Mouse (Mus musculus) left cerebral cortex, adult 18-20 months (tissue): ENCODE data around the gene Cenpn. TPM values are rescaled to one million over a fixed set of nuclear protein-coding genes. Genes with fewer than 3 reads are reported as not detected.

ENCODE experiments used
- DNase-seq, 2 experiments: peaks; one replicate each; pipeline ENCODE4 v3.0.0; 2021 to 2022; ENCODE audit warnings: low spot score in 2 of 2, mixed read lengths in 1 of 2
- long read RNA-seq, 2 experiments: library from polyadenylated mRNA; stranded (forward); transcript quantifications; one replicate each; pipeline ENCODE4 v2.0.0; 2021
- total RNA-seq, 2 experiments: library from RNA; stranded (reverse); gene quantifications; 2 replicates each; pipeline ENCODE4 v1.2.3; 2021

Gene Cenpn
- 1 to 10 TPM; 1.0 to 2.0 TPM for total RNA-seq
- long read RNA-seq, experiment 1, partial matches to known transcripts = 0 of 1 reads
- long read RNA-seq, experiment 1, other reads (novel, unspliced or antisense) = 1 of 1 reads
- long read RNA-seq, experiment 2 = 0 reads

GRCm38 (mm10) chr8:116921337-116922059, at the start of gene Cenpn, which contains the start of gene Cmc2:
Cenpn (plus strand) TSS chr8:116921730.
Cmc2 (minus strand) TSS chr8:116921455.
- DNase-seq = peak; percentile 84 to 89

GRCm38 (mm10) chr8:116872761-116873342, 48.7 kb upstream of the Cenpn start:
- DNase-seq = no peak

GRCm38 (mm10) chr8:116873586-116873985, 47.9 kb upstream of the Cenpn start:
- DNase-seq = no peak

GRCm38 (mm10) chr8:116873986-116874385, 47.5 kb upstream of the Cenpn start:
- no peak for DNase-seq

GRCm38 (mm10) chr8:116875798-116876450, 45.6 kb upstream of the Cenpn start:
- DNase-seq = no peak

- DNase-seq = no peak
These were observed 40.1 kb upstream of the Cenpn start for GRCm38 (mm10) chr8:116881396-116881795.

GRCm38 (mm10) chr8:116887813-116888212, 33.7 kb upstream of the Cenpn start:
- DNase-seq = no peak

- DNase-seq = no peak
These were observed 30.1 kb upstream of the Cenpn start for GRCm38 (mm10) chr8:116891446-116891845.

- DNase-seq = no peak
These were observed 29.4 kb upstream of the Cenpn start for GRCm38 (mm10) chr8:116892130-116892529.

GRCm38 (mm10) chr8:116892636-116893035, 28.9 kb upstream of the Cenpn start:
- no peak for DNase-seq

GRCm38 (mm10) chr8:116893938-116894337, 27.6 kb upstream of the Cenpn start:
- DNase-seq = no peak

GRCm38 (mm10) chr8:116895521-116895920, 26.0 kb upstream of the Cenpn start:
- no peak for DNase-seq

- DNase-seq = no peak
These were observed 16.8 kb upstream of the Cenpn start for GRCm38 (mm10) chr8:116904736-116905135.

GRCm38 (mm10) chr8:116905252-116905651, 16.3 kb upstream of the Cenpn start:
- no peak for DNase-seq

- no peak for DNase-seq
These were observed 15.7 kb upstream of the Cenpn start for GRCm38 (mm10) chr8:116905836-116906235.

GRCm38 (mm10) chr8:116921005-116921336, 559 bp upstream of the Cenpn start:
- DNase-seq = no peak

GRCm38 (mm10) chr8:116922060-116922757, 679 bp downstream of the Cenpn start:
- DNase-seq = no peak

GRCm38 (mm10) chr8:116923526-116923925, 2.0 kb downstream of the Cenpn start:
- DNase-seq = no peak

- DNase-seq = no peak
These were observed 6.3 kb downstream of the Cenpn start for GRCm38 (mm10) chr8:116927880-116928279.

GRCm38 (mm10) chr8:116928588-116928987, 7.1 kb downstream of the Cenpn start:
- DNase-seq = no peak

- DNase-seq = no peak
These were observed 13.4 kb downstream of the Cenpn start for GRCm38 (mm10) chr8:116934976-116935375.

GRCm38 (mm10) chr8:116935506-116935905, 14.0 kb downstream of the Cenpn start:
- no peak for DNase-seq
